Mouse (Mus musculus) brain, embryonic 14.5 days (tissue): Measurements from ENCODE around the gene Exoc2.

Experiments
- CTCF ChIP-seq: fragments of 200-500 bp; IDR thresholded peaks from 2 replicates; pipeline ENCODE4 v1.5.1; 2012; ENCODE audit warnings: inconsistent platforms, mild to moderate bottlenecking, moderate library complexity, borderline replicate concordance; ENCODE audit not compliant: insufficient read depth, insufficient read length; ENCODE audit errors: extremely low read depth
- POLR2A ChIP-seq: fragments of 200-500 bp; IDR thresholded peaks from 2 replicates; pipeline ENCODE4 v1.6.1; 2012; ENCODE audit warnings: mild to moderate bottlenecking, inconsistent platforms, borderline replicate concordance; ENCODE audit not compliant: poor library complexity, insufficient read depth, insufficient read length, severe bottlenecking; ENCODE audit errors: extremely low read depth

DNA sequence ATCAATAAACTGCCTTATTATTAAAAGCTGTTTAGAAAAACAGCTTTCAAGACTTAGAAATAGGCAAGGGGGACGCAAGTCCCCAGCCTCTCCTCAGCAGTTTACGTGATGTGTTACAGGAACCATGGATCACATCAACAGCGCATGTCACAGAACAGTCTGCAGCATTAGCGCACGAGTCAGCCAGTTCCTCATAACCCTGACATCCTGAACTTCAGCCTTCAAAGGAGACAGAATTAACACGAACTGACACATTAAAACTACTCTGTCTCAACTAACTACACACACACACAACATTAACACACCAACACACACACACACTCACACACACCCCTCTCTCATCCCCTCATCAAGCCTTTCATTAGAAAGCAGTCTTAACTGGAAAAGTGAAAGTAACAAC is 139.5 kb downstream of the Exoc2 start:
- TF ChIP-seq POLR2A (no peak), CTCF (no peak)
